Mouse (Mus musculus) ES-Bruce4 (cell line): ENCODE measurements around the gene Trim14. TPM values are rescaled to one million over a fixed set of nuclear protein-coding genes. Genes with fewer than 3 reads are reported as not detected.

Experiments
- H3K27ac ChIP-seq: 2 replicates; pipeline ENCODE4 v1.5.1; 2012; ENCODE audit warnings: low read length, inconsistent platforms; ENCODE audit not compliant: insufficient read depth
- H3K27me3 ChIP-seq: 2 replicates; pipeline ENCODE4 v1.6.1; 2012; ENCODE audit warnings: mild to moderate bottlenecking, low read length, inconsistent platforms; ENCODE audit not compliant: control insufficient read depth, poor library complexity, insufficient read depth, severe bottlenecking
- H3K36me3 ChIP-seq: 2 replicates; pipeline ENCODE4 v1.6.1; 2012; ENCODE audit warnings: inconsistent platforms, mild to moderate bottlenecking, low read length, moderate library complexity; ENCODE audit not compliant: control insufficient read depth, poor library complexity, insufficient read depth, severe bottlenecking
- H3K4me1 ChIP-seq: one replicate; pipeline ENCODE4 v1.8.1; 2011; ENCODE audit warnings: low read length; ENCODE audit not compliant: control insufficient read depth, insufficient read depth
- H3K4me3 ChIP-seq: 2 replicates; pipeline ENCODE4 v1.5.1; 2011; ENCODE audit warnings: low read depth, mild to moderate bottlenecking, low read length
- H3K9ac ChIP-seq: 2 replicates; pipeline ENCODE4 v1.6.1; 2012; ENCODE audit warnings: low read depth, mild to moderate bottlenecking, inconsistent platforms; ENCODE audit not compliant: poor library complexity, severe bottlenecking
- H3K9me3 ChIP-seq: replicated peaks from 2 replicates; pipeline ENCODE4 v1.6.1; 2012; ENCODE audit warnings: mild to moderate bottlenecking, low read length, inconsistent platforms; ENCODE audit not compliant: control insufficient read depth, poor library complexity, insufficient read depth, severe bottlenecking
- CTCF ChIP-seq: IDR thresholded peaks from one replicate; pipeline ENCODE4 v1.8.1; 2011; ENCODE audit warnings: low read depth, low read length
- EP300 ChIP-seq: IDR thresholded peaks from 2 replicates; pipeline ENCODE4 v1.6.1; 2011; ENCODE audit warnings: low read depth, low read length; ENCODE audit not compliant: insufficient read depth
- POLR2A ChIP-seq: IDR thresholded peaks from one replicate; pipeline ENCODE4 v1.8.1; 2011; ENCODE audit warnings: low read length; ENCODE audit not compliant: insufficient read depth
- polyA plus RNA-seq: library from polyadenylated mRNA; stranded (reverse); fragments of >200 nt; gene quantifications from 2 replicates; pipeline ENCODE4 v1.2.4, GENCODE M21; 2011; ENCODE audit warnings: low read depth; ENCODE audit not compliant: missing spikeins, insufficient read depth, insufficient read length

Gene Trim14
- polyA plus RNA-seq, 1 experiment: 5.7 TPM

DNA sequence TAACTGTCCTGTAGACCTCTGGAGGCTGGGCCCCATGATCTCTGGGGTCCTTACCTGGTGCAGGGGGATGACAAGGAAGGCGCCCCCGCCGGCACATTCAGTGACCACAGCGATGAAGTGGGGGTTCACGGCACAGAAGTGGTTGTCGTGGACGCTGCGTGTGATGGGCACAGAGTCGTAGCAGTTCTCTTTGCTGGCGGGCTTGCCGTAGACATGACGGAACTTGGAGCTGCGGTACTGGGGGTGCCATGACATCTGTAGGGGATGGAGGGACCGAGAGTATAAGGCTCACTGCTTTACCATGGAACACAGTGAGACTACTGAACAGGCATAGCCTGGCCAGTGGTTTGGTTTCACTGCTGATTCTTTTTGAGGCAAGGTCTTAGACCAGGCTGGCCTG, 26.9 kb upstream of the Trim14 start:
- H3K9me3 ChIP-seq: no peaks in the 10 kb centered on the region
- no peak for TF ChIP-seq EP300
- no peak for TF ChIP-seq CTCF
- TF ChIP-seq POLR2A: no peak
- H3K4me3 ChIP-seq: no peak overlapping the region
- no peaks in the 10 kb centered on the region for H3K4me1 ChIP-seq
- H3K36me3 ChIP-seq: no peaks in the 10 kb centered on the region
- no peaks in the 10 kb centered on the region for H3K27me3 ChIP-seq
- H3K27ac ChIP-seq: no peak overlapping the region
- no peak overlapping the region for H3K9ac ChIP-seq

DNA sequence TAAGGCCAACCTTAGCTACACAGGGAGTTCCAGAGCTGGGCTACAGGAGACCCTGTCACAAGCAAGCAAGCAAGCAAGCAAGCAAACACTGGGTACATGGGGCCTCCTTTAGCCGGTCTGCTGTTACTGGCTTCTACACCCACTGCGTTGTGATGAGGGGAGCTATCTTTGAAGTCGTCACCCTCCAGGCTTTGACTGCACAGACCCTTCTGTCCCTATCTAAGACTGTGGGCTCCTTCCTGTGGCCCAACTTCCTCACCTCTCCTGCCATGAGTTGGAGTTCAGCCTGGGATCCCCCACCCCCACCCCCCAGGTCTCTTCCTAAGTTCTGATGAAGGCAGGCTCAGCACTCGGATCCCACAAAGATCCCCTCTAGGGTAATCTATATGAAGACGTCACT, 26.1 kb upstream of the Trim14 start:
- no peak overlapping the region for H3K27ac ChIP-seq
- no peak overlapping the region for H3K4me3 ChIP-seq
- TF ChIP-seq CTCF (no peak), POLR2A (no peak), EP300 (no peak)
- H3K9me3 ChIP-seq: no peaks in the 10 kb centered on the region
- no peaks in the 10 kb centered on the region for H3K36me3 ChIP-seq
- no peaks in the 10 kb centered on the region for H3K4me1 ChIP-seq
- H3K27me3 ChIP-seq: no peaks in the 10 kb centered on the region
- H3K9ac ChIP-seq: no peak overlapping the region

DNA sequence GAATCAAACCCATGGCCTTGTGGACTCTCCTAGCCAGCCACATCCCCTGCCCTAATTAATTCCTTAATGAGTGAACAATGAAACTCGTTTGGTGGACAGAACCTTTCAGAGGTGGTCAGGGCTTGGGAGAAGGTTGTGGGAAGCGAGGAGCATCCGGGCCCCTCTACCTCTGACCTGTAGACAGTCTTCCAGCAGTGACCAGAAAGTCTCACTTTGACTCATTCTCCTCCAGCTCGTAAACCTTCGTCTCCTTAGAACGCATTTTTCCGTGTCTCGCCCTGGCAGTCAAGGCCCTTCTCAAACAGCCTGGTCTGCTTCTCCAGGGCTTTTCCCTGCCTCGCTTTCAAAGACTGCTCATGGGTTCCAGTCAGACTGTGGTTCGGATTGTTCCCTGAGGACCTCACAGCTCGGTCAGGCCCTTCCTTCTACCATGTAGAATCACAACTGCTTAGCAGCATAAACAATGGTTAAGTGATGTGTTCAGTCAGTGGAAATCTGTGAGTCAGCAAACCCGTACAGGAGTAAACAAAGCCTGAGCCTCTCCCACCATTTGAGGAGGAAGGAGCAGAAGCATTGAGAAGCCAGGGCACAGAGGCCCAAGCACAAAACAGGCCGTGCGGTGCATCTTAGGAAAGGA, 24.2 kb upstream of the Trim14 start:
- no peaks in the 10 kb centered on the region for H3K4me1 ChIP-seq
- no peaks in the 10 kb centered on the region for H3K9me3 ChIP-seq
- no peak overlapping the region for H3K4me3 ChIP-seq
- H3K27ac ChIP-seq: no peak overlapping the region
- no peaks in the 10 kb centered on the region for H3K27me3 ChIP-seq
- no peaks in the 10 kb centered on the region for H3K36me3 ChIP-seq
- no peak overlapping the region for H3K9ac ChIP-seq
- TF ChIP-seq CTCF (no peak), EP300 (no peak), POLR2A (no peak)

DNA sequence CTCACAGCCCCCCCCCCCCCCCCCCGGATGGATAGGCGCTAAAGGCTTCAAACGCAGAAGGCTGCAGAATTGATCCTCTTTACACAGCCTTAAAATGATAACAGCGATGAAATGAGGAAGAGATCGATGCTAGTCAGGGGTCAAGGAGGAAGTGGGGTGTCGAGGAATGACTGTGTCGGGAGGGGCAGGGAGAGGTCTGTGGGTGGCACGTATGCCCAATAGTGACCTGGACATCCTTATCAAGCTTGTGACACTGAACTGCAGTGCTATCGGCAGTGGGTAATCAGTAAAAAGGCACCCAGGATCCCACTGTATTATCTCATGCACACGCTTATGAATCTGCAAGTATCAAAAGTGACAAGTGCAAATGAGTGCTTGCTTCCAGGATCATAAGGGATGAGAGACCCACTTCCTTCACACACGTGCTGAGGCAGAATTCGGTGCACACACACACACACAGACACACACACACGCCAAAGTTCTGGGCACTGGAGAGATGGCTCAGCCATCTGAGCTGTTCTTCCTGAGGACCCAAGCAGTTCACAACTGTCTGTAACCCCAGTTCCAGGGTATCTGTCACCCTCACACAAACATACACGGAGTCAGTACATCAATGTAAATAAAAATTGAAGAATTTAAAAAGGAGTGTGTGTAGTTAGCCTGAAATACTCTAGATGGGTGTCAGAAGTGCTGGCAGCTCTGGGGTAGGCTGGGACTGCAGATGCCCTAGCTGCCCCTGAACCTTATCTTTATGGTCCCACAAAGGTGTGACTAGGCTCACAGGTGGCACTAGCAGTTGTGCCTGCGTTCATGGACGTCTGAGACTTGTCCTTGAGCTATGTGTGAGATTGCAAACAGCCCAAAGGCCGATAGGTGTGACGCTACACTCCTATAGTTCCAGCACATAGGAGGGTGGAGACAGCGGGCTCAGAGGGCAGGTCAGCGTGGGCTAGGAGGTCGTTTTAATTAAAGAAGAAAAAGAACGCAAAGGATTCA, 23.0 kb upstream of the Trim14 start:
- Histone ChIP-seq H3K27ac (no peak overlapping the region), H3K36me3 (no peaks in the 10 kb centered on the region), H3K9ac (no peak overlapping the region), H3K9me3 (no peaks in the 10 kb centered on the region), H3K27me3 (no peaks in the 10 kb centered on the region), H3K4me1 (peaks cover 3% of the 10 kb centered on the region), H3K4me3 (no peak overlapping the region)
- TF ChIP-seq POLR2A: no peak
- TF ChIP-seq EP300: no peak
- no peak for TF ChIP-seq CTCF

DNA sequence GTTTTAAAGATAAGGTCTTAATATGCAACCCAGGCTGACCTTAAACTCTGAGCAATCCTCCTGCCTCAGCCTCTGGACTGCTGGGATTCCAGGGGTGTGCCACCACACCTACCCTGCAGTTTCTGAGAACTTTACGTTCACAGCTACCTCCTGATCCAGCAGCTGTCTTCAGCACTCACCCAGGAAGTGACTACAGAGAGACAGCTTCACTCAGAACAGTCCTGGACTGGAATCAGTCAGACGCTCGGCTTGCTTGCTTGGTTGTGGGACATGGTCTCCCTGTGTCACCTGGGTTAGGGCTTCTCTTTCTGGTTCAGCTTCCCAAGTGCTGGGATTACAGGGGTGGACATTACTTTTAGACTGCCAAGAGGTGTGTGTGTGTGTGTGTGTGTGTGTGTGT, 21.0 kb upstream of the Trim14 start:
- TF ChIP-seq POLR2A: no peak
- no peak for TF ChIP-seq EP300
- TF ChIP-seq CTCF: no peak
- Histone ChIP-seq H3K27me3 (no peaks in the 10 kb centered on the region), H3K9ac (no peak overlapping the region), H3K9me3 (no peaks in the 10 kb centered on the region), H3K27ac (no peak overlapping the region), H3K4me1 (peaks cover 3% of the 10 kb centered on the region), H3K36me3 (no peaks in the 10 kb centered on the region), H3K4me3 (no peak overlapping the region)

DNA sequence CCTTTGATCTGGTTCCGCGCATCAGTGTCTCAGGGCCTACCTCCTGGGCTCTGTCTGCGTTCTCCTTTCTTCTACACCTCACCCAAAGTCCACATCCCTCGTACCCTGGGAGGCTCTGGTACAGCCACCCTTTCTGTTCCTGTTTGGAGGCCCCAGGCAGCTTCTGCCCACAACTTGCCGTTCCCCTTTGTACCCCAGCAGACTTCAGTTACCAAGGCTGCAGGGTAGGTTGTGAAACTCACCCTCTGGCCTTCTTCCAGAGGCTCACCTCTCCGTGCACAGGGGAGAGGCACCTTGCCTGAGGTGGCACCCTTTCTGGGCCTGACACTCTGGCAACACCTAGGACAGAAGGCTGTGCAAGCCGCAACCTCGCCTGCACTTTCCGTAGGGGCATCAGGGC, 19.8 kb upstream of the Trim14 start:
- Histone ChIP-seq H3K4me1 (peaks cover 3% of the 10 kb centered on the region), H3K36me3 (no peaks in the 10 kb centered on the region), H3K27ac (no peak overlapping the region), H3K9me3 (no peaks in the 10 kb centered on the region), H3K9ac (no peak overlapping the region), H3K27me3 (no peaks in the 10 kb centered on the region), H3K4me3 (no peak overlapping the region)
- TF ChIP-seq POLR2A (no peak), CTCF (no peak), EP300 (no peak)
